Mouse (Mus musculus) brain, adult 10 weeks (tissue): ENCODE measurements around the gene Picalm. TPM values are rescaled to one million over a fixed set of nuclear protein-coding genes. Genes with fewer than 3 reads are reported as not detected.

Experiments
- polyA plus RNA-seq: library from polyadenylated mRNA; stranded (reverse); fragments of 350-450 nt; fragmentation: Illumina TruSeq; extraction: RNeasy Lipid Tissue Mini Kit (QIAGEN cat#74804); gene quantifications from one replicate; pipeline ENCODE4 v1.2.3, GENCODE M21; 2015; ENCODE audit warnings: low read depth, low replicate concordance

Picalm gene
- 133 TPM for polyA plus RNA-seq

DNA sequence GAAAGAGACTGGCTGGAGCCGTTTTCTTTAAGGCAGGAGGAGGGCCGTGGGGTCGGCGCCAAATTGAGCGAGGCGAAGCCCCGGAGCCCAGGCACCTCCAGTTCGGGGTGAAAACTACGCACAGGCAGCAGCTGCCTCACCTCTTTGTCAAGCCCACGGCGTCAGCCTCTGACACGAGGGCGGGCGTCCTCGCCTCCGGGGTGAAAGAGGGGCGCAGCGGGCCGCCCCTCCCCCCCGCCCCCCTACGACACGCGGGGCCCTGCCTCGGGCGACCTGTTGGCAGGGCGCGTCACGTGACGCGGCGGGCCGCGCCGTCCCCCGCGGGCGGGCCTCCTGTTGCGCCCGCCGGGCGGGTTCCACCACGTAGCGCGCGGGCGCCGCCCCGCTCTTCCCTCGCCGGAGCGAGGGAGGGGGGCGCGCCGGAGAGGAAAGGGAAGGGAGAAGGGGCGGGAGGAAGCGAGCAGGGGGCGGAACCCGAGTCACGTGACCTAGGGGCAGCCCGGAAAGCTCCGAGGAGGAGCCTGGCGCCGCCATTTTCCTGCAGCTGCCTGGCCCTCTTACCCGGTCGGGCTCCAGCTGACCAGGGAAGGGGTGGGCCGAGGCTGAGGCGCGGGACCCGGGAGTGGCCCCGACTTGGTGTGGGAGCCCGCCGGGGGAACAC lies at the start of gene Picalm:
Gene Picalm, plus strand, starts transcription at position 482 of the 661 bp plus-strand sequence.

Other genes with a start within 250 kb of the Picalm start
- 1.2 TPM for gene Ccdc81, start 226.6 kb upstream of the Picalm start, polyA plus RNA-seq
- 101 TPM for gene Hikeshi, start 189.0 kb upstream of the Picalm start, polyA plus RNA-seq
- gene Eed, start 149.2 kb upstream of the Picalm start, polyA plus RNA-seq, result 22.7 TPM
- gene Ccdc83, start 135.6 kb downstream of the Picalm start, polyA plus RNA-seq, result not detected
- gene Sytl2, start 172.0 kb downstream of the Picalm start, polyA plus RNA-seq, result 92.1 TPM